Mouse (Mus musculus) lung, postnatal 0 days (tissue): ENCODE results near the gene Zfp839.

ENCODE experiments used
- CTCF ChIP-seq: IDR thresholded peaks from 2 replicates; pipeline ENCODE4 v1.5.1; 2016; ENCODE audit warnings: antibody characterized with exemption, mild to moderate bottlenecking
- EP300 ChIP-seq: IDR thresholded peaks from 2 replicates; pipeline ENCODE4 v1.6.1; 2016; ENCODE audit warnings: antibody characterized with exemption, mild to moderate bottlenecking, control low read depth

- TF ChIP-seq CTCF = no peak
- TF ChIP-seq EP300 = no peak
Measured at GRCm38 (mm10) chr12:110907845-110908244, 57.8 kb downstream of the Zfp839 start.
